Mouse (Mus musculus) brain, embryonic 14.5 days (tissue): Measurements from ENCODE around the gene Stx1a.

Experiments used
- CTCF ChIP-seq: fragments of 200-500 bp; IDR thresholded peaks from 2 replicates; pipeline ENCODE4 v1.5.1; 2012; ENCODE audit warnings: inconsistent platforms, mild to moderate bottlenecking, moderate library complexity, borderline replicate concordance; ENCODE audit not compliant: insufficient read depth, insufficient read length; ENCODE audit errors: extremely low read depth
- POLR2A ChIP-seq: fragments of 200-500 bp; IDR thresholded peaks from 2 replicates; pipeline ENCODE4 v1.6.1; 2012; ENCODE audit warnings: mild to moderate bottlenecking, inconsistent platforms, borderline replicate concordance; ENCODE audit not compliant: poor library complexity, insufficient read depth, insufficient read length, severe bottlenecking; ENCODE audit errors: extremely low read depth

DNA sequence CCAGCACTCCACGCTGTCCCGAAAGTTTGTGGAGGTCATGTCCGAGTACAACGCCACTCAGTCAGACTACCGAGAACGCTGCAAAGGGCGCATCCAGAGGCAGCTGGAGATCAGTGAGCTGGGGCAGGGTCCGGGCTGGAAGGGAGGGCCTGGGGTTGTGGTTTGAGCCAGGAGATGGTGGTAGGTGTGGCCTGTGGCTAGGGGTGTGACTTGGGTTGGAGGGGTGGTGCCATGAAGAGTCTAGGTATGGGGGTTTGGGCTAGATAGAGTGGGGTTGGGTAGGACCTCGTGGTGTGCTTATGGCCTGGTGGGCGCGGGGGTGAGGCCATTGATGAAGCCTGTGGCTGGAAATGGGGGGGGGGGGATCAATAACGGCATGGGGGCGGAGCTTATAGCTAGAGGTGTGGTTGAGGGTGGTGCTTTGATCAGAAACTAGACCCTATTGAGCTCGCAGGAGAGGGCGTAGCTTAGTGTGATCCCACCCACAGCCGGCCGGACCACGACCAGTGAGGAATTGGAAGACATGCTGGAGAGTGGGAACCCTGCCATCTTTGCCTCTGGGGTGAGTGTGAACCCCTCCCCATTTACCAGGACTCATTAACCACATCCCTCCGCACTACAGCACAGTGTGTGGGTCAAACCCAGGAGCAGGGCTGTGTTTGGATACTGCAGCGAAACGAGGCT, 19.0 kb downstream of the Stx1a start:
- TF ChIP-seq CTCF, result no peak
- TF ChIP-seq POLR2A, result no peak
